Mouse (Mus musculus) kidney, embryonic 16.5 days (tissue): ENCODE data around the gene Gm42906. TPM values are rescaled to one million over a fixed set of nuclear protein-coding genes. Genes with fewer than 3 reads are reported as not detected.

Experiments
- ATAC-seq: fragments of 200-750 bp; cut with Nextera tagmentation; 2 replicates; pipeline ENCODE4 v1.8.0; 2017; ENCODE audit warnings: moderate TSS enrichment; ENCODE audit not compliant: low FRiP score, low TSS enrichment
- H3K27ac ChIP-seq: fragments of 300-500 bp; sonication (generic); 2 replicates; pipeline ENCODE4 v1.5.1; 2014; ENCODE audit warnings: low read length
- H3K27me3 ChIP-seq: fragments of 300-500 bp; sonication (generic); 2 replicates; pipeline ENCODE4 v1.6.1; 2014; ENCODE audit warnings: low read length, control low read depth, mixed read lengths; ENCODE audit not compliant: insufficient read depth
- H3K36me3 ChIP-seq: fragments of 300-500 bp; sonication (generic); 2 replicates; pipeline ENCODE4 v1.6.1; 2014; ENCODE audit warnings: low read length, control low read depth, mixed read lengths; ENCODE audit not compliant: insufficient read depth
- H3K4me1 ChIP-seq: fragments of 300-500 bp; sonication (generic); 2 replicates; pipeline ENCODE4 v1.6.1; 2014; ENCODE audit warnings: low read length, control low read depth, mixed read lengths; ENCODE audit not compliant: insufficient read depth
- H3K4me2 ChIP-seq: fragments of 300-500 bp; sonication (generic); replicated peaks from 2 replicates; pipeline ENCODE4 v1.6.1; 2014; ENCODE audit warnings: low read depth, low read length
- H3K4me3 ChIP-seq: fragments of 300-500 bp; sonication (generic); 2 replicates; pipeline ENCODE4 v1.5.1; 2014; ENCODE audit warnings: mild to moderate bottlenecking, low read length
- H3K9ac ChIP-seq: fragments of 300-500 bp; sonication (generic); replicated peaks from 2 replicates; pipeline ENCODE4 v1.6.1; 2014; ENCODE audit warnings: low read length
- H3K9me3 ChIP-seq: fragments of 300-500 bp; sonication (generic); 2 replicates; pipeline ENCODE4 v1.6.1; 2016; ENCODE audit warnings: low read length, control low read depth
- WGBS: fragments of 180-500 bp; shearing (Covaris S2); extraction: QIAGEN DNeasy Blood & Tissue Kit; methylation state at CpG from one replicate; pipeline ENCODE4 v1.1.7; 2014; 5-methylcytosine and 5-hydroxymethylcytosine counted together
- polyA plus RNA-seq: library from polyadenylated mRNA; unstranded; fragments of >200 nt; fragmentation: Nextera tagmentation; extraction: Ambion mirVana; gene quantifications from 2 replicates; pipeline ENCODE4 v1.2.1, GENCODE M21; 2015

Gm42906 gene
- polyA plus RNA-seq, 1 experiment from 2014 or later: not detected

DNA sequence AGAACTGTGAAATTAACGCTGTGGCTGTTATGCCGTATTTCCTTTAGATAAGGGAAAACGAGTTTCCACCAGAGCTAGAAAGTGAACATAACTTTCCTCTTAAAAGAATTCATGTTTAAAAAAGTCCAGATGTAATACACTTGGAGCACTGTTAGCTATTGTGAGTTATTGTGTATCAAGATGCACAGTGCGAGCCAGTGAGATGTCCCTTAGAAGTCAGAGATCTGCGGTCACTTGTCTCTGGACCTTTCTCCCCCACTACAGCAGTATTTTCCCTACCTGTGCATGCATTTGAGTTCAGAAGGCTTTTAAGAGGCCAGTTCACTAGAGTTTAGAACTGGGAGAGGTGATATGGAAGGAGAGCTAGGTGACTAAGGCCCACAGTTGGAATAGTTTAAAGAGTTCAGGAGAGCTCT is 58.6 kb downstream of the Gm42906 start:
- Histone ChIP-seq H3K9me3 (no peaks in the 10 kb centered on the region), H3K4me1 (peaks cover 12% of the 10 kb centered on the region), H3K27me3 (no peaks in the 10 kb centered on the region), H3K4me3 (peak overlapping the region; percentile 68), H3K36me3 (no peaks in the 10 kb centered on the region), H3K27ac (peak overlapping the region; percentile 100), H3K9ac (peak overlapping the region; percentile 91), H3K4me2 (peak overlapping the region; percentile 61)
- 52% methylated on average over 5 of the region's 5 CpGs for WGBS
- ATAC-seq: no peak

DNA sequence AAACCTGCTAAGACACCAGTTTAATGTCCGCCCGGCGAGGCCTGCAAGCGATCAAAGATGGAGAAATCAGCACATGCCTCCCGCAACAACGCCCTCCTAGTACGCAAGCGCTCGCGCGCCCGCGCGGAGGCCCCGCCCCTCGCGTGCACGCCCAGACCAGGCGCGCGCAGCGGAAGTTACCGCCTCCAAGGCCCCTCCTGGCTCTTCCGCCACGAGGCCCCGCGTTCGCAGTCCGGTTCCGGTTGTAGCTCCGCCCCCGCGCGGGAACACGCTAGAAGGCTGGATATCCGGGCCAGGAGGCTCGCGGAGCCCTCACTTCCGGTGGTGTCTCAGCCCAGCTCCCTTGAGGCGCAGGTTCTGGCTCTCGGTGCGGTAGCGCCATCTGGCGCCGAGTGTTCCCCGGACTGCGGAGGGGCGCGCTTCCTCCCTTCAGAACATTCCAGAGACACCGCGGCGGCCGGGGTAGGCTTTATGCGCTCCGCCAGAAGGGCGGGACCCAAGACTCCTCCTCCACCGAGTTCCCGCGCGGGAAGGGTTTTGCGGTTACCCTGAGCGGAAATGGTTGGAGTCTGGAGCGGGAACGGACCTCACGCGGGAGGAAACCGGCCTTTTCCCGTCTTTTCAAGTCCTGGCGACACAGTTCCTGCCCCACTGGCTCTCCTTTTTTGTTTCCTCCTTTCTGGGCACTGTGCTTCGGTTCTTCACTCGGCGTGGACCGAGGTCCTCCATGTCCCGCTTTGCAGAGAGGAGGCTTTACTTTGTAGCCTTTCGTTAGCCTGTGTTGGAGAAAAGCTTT is 59.4 kb downstream of the Gm42906 start:
- WGBS: under 1% methylated on average over 75 of the region's 75 CpGs

DNA sequence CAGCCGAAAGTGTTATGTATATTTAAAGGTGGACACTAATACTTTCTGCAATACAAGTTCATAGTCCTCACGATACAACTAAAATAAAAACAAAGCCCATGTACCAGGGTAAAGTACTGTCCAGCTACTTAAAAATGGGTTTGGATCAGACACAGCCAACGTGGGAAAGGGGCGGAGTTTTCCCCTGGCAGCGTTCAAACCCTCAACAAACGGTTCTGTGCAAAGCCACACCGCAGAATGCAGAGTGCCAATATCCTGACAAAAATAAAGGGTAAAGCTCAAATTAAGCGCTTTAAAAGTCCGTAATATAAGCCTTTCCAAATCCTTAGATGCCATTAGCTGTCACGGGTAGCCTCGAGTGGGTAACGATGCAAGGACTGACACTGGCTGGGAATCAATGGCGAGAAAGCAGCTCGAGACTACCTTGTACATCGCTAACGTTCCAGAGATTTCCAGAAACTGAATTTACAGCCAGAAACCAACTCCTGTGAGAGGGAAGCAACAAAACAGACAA is 60.0 kb downstream of the Gm42906 start:
- H3K4me1 ChIP-seq: peaks cover 12% of the 10 kb centered on the region
- H3K27me3 ChIP-seq: no peaks in the 10 kb centered on the region
- peak overlapping the region; percentile 84 for H3K9ac ChIP-seq
- no peaks in the 10 kb centered on the region for H3K9me3 ChIP-seq
- peak overlapping the region; percentile 65 for H3K4me2 ChIP-seq
- peak overlapping the region; percentile 68 for H3K4me3 ChIP-seq
- WGBS: 5% methylated on average over 16 of the region's 16 CpGs
- H3K36me3 ChIP-seq: no peaks in the 10 kb centered on the region
- peak; percentile 25 for ATAC-seq
- H3K27ac ChIP-seq: peak overlapping the region; percentile 100

More for the DNA sequence above, 59.4 kb downstream of the Gm42906 start:
- Histone ChIP-seq H3K27ac (peak overlapping the region; percentile 100), H3K27me3 (no peaks in the 10 kb centered on the region), H3K9ac (peak overlapping the region; percentile 91), H3K36me3 (no peaks in the 10 kb centered on the region), H3K4me2 (peak overlapping the region; percentile 65), H3K9me3 (no peaks in the 10 kb centered on the region), H3K4me3 (peak overlapping the region; percentile 68), H3K4me1 (peaks cover 12% of the 10 kb centered on the region)
- peak; percentile 99 for ATAC-seq

DNA sequence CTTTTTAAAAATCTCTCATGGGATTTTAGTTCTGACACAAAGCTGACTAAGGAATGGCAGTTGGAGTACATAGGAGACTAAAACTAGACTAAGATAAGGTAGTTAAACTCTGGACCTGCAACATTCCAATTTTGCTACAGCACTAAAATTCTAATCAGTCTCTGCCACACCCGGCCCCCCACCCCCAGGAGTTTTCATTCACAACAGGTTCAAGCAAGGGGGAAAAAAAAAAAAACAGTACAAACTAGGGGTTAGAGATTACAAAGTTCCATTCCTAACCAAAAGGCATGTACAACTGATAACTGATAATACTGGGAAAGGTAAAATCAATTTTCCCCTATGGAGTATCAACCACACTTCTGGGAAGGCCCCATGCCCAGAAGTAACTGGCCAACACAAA is 60.6 kb downstream of the Gm42906 start:
- Histone ChIP-seq H3K27me3 (no peaks in the 10 kb centered on the region), H3K4me1 (peaks cover 12% of the 10 kb centered on the region), H3K9ac (peak overlapping the region; percentile 84), H3K4me2 (peak overlapping the region; percentile 65), H3K4me3 (peak overlapping the region; percentile 68), H3K36me3 (no peaks in the 10 kb centered on the region), H3K9me3 (no peaks in the 10 kb centered on the region), H3K27ac (peak overlapping the region; percentile 100)
- WGBS: 82% methylated on average over 1 of the region's 1 CpGs
- ATAC-seq: no peak

DNA sequence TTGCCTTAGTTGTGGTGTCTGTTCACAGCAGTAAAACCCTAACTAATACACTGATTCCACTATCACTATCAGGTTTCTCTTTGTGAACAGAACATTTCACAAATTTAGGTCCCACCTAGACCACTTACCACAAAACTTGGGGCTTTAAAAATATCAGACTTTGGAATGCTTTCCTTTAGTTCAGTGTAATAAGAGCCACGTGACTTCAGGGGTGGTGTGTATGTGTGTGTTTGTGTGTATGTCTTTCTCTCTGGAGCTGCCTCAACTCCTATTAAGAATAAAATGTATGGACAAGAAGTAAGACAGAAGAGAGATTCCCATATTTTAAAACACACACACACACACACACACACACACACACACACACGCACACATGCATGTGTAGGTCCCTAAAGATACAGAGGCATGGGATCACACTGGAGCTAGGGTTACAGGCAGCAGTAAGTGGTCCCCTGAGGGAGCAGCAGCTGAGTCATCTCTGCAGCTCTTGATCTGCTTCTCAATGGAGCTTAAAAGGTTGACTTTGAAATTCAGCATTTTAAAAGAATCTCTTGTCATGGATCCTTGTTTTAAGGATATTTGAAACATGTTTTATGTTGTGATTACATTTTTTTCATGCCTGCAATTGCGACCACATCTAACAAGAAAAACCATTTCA is 64.5 kb downstream of the Gm42906 start:
- no peak for ATAC-seq
- Histone ChIP-seq H3K27ac (no peak overlapping the region), H3K4me3 (no peak overlapping the region), H3K36me3 (no peaks in the 10 kb centered on the region), H3K27me3 (no peaks in the 10 kb centered on the region), H3K9ac (no peak overlapping the region), H3K4me2 (no peak overlapping the region), H3K4me1 (peaks cover 7% of the 10 kb centered on the region), H3K9me3 (no peaks in the 10 kb centered on the region)
- 59% methylated on average over 3 of the region's 3 CpGs for WGBS

DNA sequence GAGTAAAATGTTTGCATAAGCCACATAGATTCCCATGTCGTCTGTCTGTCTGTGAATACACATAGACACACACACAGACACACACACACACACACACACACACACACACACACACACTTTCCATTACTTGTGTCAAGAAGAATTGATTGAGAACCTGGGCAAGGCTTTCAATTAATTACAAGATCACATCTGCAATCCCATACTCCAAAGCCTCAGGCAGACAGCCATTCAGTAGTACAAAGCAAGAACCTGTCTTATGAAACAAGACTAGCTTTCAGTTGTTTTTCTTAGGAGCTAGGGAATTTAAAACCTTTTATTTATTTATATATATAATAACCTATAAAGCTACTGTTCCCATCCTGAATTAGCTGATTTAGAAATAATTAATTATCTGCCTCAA is 78.3 kb downstream of the Gm42906 start:
- no peak overlapping the region for H3K9ac ChIP-seq
- no peak overlapping the region for H3K4me3 ChIP-seq
- no peaks in the 10 kb centered on the region for H3K27me3 ChIP-seq
- 64% methylated on average over 1 of the region's 1 CpGs for WGBS
- H3K36me3 ChIP-seq: no peaks in the 10 kb centered on the region
- peaks cover 5% of the 10 kb centered on the region; the same call in 1 of the 2 replicates for H3K4me1 ChIP-seq
- H3K9me3 ChIP-seq: no peaks in the 10 kb centered on the region
- no peak overlapping the region for H3K4me2 ChIP-seq
- ATAC-seq: no peak
- no peak overlapping the region for H3K27ac ChIP-seq

DNA sequence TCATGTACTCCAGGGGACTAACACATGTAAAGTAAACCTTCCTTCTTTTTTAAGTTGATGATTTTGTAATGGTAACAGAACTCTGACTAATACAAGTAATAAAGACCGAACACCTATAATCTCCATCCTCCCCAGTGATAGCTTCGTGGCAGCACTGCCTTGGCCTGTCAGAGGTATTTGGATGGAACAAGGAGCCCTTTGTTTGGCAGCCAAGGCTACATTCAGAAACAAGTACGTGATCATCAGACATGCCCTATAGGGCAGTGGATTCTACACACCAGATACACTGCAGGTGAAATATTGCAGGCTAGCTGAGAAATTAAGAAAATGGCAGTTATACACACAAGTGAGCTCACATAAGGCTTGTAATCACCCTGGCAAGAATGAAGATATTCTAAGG is 79.5 kb downstream of the Gm42906 start:
- Histone ChIP-seq H3K27me3 (no peaks in the 10 kb centered on the region), H3K4me1 (peaks cover 5% of the 10 kb centered on the region; the same call in 1 of the 2 replicates), H3K4me2 (no peak overlapping the region), H3K36me3 (no peaks in the 10 kb centered on the region), H3K4me3 (no peak overlapping the region), H3K9me3 (no peaks in the 10 kb centered on the region), H3K27ac (no peak overlapping the region), H3K9ac (no peak overlapping the region)
- 83% methylated on average over 3 of the region's 3 CpGs for WGBS
- ATAC-seq: no peak

DNA sequence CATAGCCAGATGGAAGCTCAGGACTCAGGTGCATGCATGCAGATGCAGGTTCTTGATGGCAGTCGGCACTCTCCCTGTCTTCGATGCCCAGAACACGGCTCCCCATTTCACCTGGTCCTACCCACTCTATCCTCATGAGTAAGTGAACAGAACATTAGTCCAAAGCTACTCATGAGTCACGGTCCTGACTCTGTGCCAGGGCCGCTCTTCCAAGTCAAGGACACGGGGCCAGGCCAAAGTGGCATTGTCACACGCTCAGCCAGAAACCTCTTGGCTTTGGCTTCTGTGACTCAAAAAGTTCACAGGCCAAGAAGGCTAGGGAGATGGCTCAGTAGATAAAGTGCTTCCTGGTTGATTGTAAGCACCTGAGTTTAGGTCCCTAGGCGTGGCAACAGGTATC is 81.3 kb downstream of the Gm42906 start:
- no peak for ATAC-seq
- Histone ChIP-seq H3K9ac (no peak overlapping the region), H3K4me2 (no peak overlapping the region), H3K4me3 (no peak overlapping the region), H3K27ac (no peak overlapping the region), H3K9me3 (no peaks in the 10 kb centered on the region), H3K27me3 (no peaks in the 10 kb centered on the region), H3K4me1 (peaks cover 5% of the 10 kb centered on the region; the same call in 1 of the 2 replicates), H3K36me3 (no peaks in the 10 kb centered on the region)
- WGBS: 84% methylated on average over 8 of the region's 8 CpGs

DNA sequence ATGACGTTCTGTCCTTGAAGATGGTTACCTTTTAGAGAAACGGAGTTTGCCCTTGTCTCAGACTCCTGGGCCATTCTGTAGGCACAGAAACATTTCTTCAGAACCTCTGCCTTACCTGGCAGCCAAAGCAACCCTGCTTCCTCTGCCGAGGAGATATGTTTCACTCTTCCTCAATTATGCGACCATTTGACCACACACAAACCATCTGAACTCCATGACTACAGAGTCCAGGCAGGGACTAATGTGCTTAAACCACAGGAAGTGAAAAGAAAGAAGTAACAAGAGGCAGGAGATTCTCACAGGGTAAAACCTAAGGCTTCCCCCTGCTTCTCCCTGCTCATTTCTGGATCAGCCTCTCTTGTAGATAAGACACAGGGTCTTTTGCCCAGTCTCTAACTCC is 83.2 kb downstream of the Gm42906 start:
- no peak overlapping the region for H3K27ac ChIP-seq
- WGBS: 75% methylated on average over 4 of the region's 4 CpGs
- no peaks in the 10 kb centered on the region for H3K27me3 ChIP-seq
- peaks cover 5% of the 10 kb centered on the region; the same call in 1 of the 2 replicates for H3K4me1 ChIP-seq
- H3K4me2 ChIP-seq: no peak overlapping the region
- no peak overlapping the region for H3K9ac ChIP-seq
- no peaks in the 10 kb centered on the region for H3K9me3 ChIP-seq
- H3K36me3 ChIP-seq: no peaks in the 10 kb centered on the region
- ATAC-seq: no peak
- no peak overlapping the region for H3K4me3 ChIP-seq

DNA sequence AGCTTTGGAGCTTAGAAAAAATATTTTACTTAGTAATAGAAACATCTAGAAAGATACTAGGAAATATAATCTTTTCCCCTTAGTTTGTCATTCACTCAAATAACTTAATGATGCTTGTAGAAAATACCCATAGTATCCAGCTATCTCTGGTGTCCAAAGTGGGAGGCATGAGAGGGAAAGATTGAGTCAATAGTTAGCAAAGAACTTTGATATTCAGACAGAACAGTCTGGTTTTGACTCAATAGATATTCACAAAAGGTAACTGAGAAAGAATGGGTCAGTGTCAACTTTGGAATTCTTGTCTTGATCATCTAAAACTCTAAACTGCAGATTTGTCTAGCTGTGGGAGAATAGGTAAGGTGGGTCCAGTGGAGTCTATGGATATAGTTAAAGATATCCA is 94.3 kb downstream of the Gm42906 start:
- Histone ChIP-seq H3K4me2 (no peak overlapping the region), H3K36me3 (no peaks in the 10 kb centered on the region), H3K9ac (no peak overlapping the region), H3K4me1 (no peaks in the 10 kb centered on the region), H3K27me3 (no peaks in the 10 kb centered on the region), H3K27ac (no peak overlapping the region), H3K4me3 (no peak overlapping the region), H3K9me3 (no peaks in the 10 kb centered on the region)
- ATAC-seq: no peak
